Mouse (Mus musculus) lung, adult 2 months (tissue): ENCODE results near the gene Trp53i11.

ENCODE experiments used
- CTCF ChIP-seq: fragments of 200-500 bp; IDR thresholded peaks from 2 replicates; pipeline ENCODE4 v1.5.1; 2011; ENCODE audit warnings: mild to moderate bottlenecking, low read length, control low read depth; ENCODE audit not compliant: insufficient read depth
- POLR2A ChIP-seq: fragments of 200-500 bp; IDR thresholded peaks from 2 replicates; pipeline ENCODE4 v1.6.1; 2011; ENCODE audit warnings: low read depth, mild to moderate bottlenecking, control low read depth, low read length, borderline replicate concordance; ENCODE audit errors: extremely low read depth

DNA sequence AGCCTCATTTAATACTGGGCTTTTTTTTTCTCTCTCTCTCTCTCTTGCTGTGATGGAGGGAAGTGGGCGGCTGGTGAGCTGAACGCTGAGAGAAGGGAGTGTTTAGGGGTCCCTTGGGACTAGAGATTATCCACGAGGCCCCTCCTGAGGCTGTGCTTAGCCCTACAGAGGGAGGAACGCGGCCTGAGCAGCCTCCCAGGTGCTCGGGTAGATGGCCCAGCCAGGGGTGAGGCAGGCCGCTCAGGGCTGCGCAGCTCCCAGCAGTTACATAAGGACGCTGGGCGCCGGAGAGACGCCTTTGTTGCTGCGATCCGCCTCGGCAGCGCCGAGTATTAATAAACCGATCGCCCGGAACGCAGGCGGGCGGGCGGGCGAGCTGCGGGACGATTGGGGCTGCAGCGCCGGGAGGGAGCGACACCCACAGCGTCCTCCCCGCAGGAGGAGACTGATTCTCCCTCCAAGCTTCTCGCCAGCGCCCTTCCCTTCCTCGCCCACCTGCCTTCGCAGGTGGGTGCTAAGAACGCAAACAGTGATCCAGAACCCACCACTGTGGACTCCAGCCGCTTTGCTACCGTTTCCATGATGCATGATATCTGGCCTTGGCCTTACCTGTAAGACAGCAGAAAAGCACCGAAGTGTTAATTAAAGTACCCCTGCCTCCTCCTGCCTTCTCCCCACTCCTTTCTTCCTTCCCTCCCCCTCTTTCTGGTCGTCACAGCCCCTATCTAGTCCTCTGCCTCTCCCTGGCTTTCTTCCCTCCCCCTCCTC is 7.1 kb upstream of the Trp53i11 start:
- TF ChIP-seq CTCF: no peak
- no peak for TF ChIP-seq POLR2A
